Mouse (Mus musculus) thymus, postnatal 36 days (tissue): Measurements from ENCODE around the gene Psmc1.

Source experiments
- DNase-seq, 2 experiments: peaks; one replicate each; pipeline ENCODE4 v3.0.0; 2022; ENCODE audit warnings: mixed read lengths in 2 of 2

The Psmc1 gene

DNA sequence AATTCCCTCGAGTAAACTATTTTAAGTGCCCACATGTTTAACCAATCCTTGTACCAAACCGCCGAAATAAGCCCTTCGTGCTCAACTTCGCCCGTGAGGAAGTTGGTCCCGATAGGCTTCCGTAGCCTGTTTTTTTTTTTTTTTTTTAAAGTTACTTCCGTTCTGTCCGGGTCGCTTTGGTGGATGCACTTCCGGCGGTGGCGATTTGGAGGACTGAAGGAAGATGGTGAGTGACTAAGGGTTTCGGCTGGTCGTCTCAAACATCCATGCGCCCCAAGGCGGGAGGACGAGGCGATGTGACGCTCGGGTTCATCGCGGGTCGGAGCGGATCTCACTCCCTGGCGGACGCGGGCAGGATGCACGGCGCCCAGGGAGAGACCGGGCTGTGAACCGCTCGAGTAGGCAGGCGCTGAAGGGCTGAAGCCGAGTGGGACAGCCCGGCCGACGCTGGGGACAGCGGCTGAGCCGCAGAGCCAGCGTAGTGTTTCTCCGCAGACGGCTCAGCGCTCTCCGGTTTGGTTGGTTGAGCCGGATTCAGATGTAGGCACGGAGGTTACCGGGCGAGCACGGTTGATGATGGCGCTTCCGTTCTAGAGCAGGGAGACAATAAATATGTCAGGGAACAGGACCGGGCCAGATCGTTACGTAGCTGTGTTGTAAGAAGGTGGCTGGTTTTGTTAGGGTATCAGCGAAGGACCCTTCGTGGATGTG lies at the start of gene Psmc1:
Gene Psmc1 (plus strand): TSS at position 169 of the 711 bp plus-strand sequence.
- DNase-seq = peak; percentile 72 to 78

DNA sequence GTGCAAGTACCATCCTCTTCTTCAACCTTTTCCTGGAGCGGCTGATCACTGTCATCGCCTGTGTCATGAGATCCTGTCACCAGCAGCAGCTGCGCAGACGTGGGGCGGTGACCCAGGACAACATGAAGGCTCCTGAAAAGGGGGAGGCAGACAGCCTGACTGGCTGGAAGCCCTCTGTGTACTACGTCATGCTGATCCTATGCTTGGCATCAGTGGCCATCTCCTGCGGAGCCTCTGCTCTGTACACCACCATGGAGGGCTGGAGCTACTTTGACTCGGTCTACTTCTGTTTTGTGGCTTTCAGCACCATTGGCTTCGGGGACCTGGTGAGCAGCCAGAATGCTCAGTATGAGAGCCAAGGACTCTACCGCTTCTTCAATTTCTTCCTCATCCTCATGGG lies 48.9 kb upstream of the Psmc1 start:
- no peak for DNase-seq

DNA sequence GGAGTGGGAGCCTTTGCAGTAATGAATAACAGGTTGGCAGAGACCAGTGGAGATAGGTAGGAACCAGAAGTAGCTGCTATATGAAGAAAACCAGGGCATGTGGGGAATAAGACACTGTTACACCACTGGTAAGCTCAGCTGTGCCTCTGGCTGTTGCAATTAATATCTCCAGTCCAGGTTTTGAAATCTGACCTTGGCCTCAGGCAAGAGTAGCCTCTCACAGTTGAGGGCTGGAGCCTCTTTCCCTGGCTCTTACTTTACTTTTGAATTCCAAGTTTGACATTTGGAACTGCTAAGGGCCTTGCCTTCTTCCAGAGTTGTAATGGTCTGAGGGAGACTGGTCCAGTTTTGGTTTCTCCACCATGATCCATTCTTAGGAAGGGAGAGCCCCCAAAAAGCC lies 48.1 kb upstream of the Psmc1 start:
- no peak for DNase-seq

DNA sequence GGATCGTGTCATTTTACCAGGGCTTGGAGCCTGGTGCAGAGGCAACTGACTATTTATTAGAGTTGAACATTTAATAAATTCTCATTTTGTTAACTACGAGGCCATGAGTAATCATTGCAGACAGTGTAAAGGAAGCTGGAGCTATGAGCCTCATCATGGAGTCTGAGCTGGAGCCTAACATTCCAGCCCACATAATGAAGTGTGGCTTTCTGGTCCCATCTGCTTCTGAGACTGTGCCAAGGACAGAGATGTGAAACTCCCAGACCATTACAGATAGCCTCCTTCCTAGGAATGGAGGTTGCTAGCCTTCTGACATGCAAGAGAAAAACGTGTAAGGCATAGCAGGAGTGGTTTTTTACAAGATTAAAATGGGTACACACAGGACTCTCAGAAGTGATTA lies 47.4 kb upstream of the Psmc1 start:
- DNase-seq = no peak

DNA sequence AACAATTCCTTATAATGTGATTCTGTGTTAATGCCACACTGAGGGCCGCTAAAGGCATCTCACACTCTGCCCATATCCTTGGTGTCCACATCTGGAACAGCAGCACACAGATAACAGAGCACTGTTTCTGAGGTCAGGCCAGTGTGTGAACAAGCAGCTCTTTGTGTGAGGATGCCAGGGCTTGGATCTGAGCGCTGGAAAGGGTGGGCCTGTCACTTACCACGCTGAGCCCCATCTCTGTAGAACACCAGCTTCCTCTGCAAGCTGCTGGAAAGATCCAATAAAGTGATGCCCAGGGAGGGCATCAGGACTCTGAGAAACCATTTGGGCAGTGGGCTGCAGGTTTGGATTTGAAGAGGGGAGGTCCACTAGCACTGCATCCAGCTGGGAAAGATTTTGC lies 44.8 kb upstream of the Psmc1 start:
- DNase-seq = no peak

DNA sequence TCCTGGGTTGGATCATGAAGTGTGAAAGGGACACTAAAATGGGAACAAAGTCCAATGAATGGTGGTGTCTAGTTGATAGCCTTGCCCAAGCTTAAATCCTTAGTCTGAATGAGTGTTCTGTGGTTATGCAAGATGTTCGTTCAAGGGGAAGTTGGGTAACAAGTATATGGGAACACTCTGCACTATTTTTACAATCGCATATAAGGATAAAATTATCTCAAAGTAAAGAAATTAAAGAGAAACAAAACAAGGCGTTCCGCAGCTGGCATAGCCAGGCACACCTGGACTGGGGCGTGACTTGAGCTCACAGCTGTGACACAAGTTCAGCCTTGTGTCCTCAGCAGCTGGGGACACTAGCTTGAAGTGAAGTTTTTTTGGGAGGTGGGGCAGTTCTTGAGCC lies 42.5 kb upstream of the Psmc1 start:
- peak; percentile 36 to 51 for DNase-seq

DNA sequence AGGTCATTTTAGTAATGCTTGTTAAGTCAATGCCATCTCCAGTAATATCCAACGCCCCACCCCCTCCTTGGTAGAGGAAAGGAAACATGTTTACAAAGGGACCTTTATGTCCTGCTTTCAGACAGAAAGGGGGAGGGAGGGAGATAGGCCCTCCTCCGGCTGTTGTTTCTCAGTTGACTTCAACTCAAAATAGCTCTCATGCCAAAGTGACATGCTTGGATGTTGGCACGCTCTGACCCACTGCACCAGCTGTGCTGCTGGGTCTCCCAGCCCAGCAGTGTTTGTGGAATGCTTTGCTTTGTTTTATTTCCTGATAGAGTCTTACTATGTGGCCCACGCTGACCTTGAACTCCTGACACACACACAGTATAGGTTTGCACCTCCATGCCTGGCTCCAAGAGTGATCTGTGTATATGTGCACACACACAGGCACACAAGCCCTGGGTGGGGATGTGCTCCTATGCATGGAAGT lies 36.7 kb upstream of the Psmc1 start:
- DNase-seq = no peak

DNA sequence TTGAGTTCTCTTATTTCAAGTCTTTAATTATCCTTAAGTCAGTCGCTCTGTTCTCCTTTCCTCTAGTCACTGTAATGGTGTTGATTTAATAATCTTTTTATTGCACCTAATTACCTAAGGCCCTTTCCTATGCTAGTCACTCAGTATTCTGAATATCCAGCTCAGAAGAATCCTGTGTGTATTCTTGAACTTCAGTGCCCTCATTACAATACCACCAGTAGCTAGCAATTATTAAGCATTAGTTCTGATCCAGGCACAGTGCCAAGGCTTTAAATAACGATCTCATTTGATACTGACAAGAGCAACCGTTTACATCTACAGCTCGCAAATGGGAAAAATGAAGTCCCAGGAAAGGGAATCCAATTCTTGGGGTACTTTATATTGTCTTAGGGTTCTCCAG lies 34.2 kb upstream of the Psmc1 start:
- no peak for DNase-seq

DNA sequence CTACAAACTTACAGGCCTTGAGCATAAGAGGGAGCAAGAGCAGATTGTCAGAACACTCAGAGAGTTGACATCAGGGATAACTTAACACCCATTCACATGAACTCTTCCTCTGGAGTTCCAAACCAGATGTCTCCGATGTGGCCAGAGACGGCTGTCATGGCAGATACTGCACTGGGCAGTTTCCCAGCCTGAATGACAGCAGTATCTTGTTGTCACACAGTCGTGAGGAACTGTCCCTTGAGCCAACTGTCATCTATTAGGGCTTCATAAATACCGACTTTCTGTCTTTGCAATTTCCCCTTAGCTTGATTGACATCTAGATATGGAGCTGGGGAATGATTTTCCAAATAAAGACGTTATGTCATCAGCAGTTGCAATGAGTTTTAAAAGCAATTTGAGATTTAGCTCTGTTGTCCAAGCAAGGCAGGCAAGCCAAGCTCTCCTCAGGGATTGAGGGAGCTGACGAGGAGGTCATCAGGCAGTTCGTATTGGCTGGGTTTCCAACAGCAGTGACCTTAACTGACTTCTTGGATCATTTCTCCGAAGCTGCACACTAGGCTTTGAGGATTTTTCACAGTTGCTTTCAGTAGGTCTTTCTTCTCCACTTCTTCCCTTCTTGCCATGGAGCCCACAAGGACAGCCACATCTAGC lies 30.2 kb upstream of the Psmc1 start:
- DNase-seq = no peak

DNA sequence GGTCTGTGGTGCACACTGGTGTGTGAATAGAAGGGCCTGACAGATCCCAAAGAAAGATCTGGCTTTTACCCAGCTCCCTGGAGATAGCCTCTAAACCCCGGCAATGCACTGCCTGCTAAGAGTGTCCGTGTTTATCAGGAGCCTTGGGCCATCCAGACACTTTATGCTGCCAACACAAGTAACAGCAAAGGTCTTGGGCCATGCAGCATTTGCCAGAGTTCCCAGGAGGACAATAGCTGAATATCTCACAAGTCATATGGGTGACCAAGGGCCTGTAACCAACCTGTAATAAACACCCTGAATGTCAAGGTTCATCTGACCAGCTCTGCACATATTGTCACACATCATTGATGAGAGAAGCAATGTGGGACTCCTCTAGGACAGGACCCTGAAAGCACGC lies 21.9 kb upstream of the Psmc1 start:
- no peak for DNase-seq

DNA sequence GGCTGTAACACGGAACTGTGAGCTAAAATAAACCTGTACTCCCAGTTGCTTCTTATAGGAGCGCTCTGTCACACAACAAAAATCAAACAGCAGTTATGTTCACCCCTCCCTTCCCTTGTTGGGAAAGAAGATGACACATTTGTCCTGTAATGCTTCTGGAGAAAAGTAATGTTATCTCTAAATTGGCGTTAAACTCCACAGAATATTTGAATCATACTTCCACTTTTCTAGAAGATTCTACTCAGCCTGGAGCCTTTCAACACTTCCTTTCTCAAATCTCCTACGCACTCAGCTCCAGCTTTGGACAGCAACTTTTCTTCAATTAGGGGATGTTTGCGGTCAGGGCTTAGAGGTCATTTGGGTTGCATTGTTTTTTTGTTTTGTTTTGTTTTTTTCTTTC lies 20.7 kb upstream of the Psmc1 start:
- no peak for DNase-seq

DNA sequence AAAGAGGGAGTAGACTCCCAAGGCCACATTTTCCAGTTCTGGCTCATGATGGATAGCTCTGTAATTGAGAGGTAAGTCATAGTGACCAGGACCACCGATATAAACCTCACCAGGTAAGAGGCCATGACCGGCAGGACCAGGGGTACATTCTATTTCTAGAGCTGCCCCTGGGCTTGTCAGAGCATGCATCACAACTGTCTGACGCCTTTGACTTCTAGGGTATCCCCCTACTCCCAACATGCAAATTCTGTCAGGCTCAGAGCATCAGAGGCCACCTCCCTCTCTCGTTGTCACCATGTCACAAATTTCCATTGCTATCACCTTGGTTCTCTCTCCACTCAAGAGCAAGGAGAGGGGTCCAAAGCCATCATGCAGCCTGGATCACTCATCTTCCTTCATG lies 19.2 kb upstream of the Psmc1 start:
- DNase-seq = no peak

DNA sequence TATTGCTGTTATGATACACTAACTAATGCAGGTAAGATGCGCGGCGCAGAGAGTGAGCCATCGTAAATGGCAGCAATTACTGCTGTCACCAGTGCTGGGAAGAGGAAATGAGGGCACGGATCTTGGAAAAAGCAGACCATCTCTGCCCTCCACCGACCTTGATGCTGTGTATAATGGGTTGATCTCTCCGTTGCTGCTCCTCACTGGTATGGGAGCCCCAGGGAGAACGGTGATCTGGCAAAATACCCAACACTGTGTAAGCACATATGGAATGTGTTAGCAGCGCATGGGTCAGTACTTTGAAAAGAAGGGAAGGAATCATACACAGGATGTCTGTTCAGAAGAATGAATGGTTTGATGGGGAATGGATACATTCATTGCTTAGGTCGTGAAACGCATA lies 16.9 kb upstream of the Psmc1 start:
- no peak for DNase-seq

DNA sequence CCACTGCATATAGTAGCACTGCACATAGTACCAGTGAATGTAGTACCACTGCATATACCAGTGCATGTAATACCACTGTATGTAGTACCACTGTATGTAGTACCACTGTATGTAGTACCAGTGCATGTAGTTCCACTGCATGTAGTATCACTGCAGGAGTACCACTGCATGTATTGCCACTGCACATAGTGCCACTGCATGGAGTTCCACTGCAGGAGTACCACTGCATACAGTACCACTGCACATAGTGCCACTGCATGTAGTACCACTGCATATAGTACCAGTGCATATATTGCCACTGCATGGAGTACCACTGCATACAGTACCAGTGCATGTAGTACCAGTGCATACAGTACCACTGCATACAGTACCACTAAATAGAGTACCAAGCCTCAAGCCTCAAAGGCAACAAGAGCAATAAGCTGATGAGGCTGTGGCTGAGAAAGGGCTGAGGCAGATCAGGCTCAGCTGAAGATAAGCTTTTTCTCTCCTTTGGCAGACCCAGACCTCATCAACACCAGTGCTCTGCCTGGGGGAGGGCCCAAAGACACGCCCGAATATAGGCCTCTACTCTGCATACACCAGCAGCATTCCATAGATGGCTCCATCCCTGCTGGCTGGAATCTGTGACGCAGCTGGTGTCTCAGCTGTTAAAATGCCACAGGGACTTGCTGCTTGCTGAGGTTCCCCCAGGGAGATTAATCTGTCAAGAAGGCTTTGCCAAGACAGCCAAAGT lies 9.8 kb upstream of the Psmc1 start:
- no peak for DNase-seq

DNA sequence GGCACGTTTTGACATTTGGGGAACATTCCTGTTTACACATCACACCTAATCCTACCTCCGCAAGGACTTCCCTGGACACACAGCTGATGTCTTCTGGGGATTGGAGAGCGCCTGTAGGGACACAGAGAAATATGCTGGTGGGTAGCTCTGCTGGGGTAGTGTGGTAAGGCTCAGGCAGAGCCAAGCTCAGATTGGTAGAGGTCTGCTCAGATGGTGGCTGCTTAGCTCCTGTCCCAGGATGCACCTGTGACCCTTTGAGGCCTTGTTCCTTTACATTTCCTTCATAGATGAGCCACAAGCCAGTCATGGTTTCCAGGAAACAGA lies 9.3 kb upstream of the Psmc1 start:
- no peak for DNase-seq

DNA sequence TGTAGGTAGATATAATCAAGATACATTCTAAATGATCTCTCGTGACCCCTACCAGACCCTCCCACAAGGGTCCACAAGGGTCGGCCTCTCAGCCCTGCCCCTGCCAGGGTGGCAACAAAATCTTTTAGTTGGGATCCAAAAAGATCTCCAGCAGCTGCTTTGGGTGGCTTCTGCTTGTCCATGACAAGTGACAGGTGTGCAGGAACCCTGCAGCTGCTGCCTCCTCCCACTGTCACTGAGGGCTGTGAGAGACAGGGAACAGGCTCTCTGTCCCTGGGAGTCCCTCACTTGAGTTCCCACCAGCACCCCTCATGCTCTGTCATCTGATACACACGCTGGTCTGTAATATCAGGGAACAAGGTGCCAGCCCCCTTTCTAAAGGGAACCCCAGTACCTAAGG lies 8.3 kb upstream of the Psmc1 start:
- no peak for DNase-seq

DNA sequence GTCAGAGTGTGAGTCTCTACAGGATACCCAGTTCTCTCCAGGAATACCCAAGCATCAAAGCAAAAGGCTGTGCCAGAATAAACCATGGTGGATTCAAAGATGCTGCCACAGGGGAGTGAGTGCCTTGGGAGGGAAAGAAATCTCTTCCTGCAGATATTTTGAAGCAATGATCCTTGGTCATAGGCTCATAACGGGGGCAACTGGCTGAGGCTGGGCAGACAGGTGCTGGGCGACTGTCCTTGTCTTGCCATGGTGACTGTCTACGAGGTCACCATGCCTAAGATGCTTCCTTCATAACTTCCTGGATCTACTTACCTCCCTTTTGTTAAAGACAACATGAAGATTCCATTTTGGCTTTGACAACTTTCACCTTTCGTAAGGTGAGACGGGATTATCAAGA lies 5.4 kb upstream of the Psmc1 start:
- DNase-seq = no peak

DNA sequence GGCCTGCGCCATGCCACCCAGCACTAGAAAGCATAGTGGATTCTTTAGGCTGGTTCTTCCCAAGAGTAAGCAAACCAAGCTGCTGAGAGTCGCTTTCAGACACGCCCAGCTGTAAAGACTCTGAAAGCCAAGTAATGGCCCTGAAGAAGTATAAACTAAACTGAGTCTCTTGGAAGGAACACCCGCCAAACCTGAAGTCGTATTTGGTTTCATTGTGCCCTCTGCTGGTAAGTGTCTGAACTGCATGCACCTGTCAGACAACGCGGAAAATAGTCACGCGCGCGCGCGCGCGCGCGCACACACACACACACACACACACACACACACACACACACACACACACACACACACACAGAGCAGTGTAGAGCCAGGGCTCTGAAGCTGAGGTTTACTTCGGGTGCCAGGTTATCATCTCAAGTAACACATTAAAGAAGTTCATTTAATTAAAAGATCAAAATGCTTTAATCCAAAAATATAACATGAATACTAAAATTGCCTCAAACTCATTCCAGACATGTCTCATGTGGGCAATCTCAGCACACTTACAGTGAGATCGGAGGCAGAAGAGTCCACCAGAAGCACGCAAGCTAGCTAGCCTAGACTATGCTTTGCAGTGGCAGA lies 3.6 kb upstream of the Psmc1 start:
- peak; percentile 64 to 74 for DNase-seq

DNA sequence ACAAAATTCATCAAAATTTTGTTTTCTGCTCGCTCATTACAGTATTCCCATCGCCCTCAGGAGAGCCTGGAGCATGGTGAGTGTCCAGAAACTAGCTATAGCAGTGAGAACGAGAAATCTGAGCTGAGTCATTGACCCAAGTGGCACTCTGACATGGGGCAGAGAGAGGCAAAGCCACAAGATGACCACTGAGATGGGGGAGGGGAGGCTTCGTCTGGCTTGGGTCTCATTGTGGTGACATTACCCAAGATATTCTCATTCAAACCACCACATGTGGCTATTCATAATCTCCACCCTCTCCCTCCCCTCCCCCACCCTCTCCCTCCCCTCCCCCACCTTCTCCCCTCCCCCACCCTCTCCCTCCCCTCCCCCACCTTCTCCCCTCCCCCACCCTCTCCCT lies 2.5 kb upstream of the Psmc1 start:
- no peak for DNase-seq

DNA sequence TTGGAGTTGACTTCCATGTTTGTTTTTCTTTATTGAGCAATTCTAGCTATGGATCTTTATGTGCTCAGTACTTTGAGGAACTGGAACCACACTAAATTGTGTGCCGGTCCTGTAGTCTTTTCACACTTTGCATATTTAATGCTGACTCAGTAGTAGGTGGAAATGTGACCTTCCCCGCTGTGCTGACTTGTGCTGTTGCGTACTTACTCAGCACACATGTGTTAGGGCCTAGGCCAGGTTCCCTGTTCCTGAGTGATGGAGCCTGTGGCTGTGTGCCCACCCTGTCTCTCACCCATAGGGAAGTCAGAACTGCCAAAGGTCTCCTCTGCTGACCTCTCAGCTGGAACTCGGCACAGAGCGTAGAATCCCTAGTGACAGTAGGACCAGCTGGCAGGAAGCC lies 6.0 kb downstream of the Psmc1 start:
- DNase-seq = no peak

DNA sequence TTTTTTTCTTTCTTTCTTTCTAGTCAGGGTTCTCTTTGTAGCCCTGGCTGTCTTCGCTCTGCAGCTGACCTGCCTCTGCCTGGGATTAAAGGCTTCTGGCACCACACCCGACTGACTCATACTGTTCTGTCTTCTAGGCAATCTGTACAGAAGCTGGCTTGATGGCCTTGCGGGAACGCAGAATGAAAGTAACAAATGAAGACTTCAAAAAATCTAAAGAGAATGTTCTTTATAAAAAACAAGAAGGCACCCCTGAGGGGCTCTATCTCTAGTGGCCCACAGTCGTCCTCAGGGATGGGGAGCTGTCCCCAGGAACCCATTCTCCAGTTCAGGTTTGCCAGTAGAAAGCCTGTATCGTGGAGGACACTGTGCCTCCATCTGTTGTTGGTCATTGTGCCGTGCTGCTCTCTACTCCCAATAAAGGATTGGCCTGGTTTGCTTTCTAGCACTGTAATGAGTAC lies 13.0 kb downstream of the Psmc1 start:
- DNase-seq = no peak

DNA sequence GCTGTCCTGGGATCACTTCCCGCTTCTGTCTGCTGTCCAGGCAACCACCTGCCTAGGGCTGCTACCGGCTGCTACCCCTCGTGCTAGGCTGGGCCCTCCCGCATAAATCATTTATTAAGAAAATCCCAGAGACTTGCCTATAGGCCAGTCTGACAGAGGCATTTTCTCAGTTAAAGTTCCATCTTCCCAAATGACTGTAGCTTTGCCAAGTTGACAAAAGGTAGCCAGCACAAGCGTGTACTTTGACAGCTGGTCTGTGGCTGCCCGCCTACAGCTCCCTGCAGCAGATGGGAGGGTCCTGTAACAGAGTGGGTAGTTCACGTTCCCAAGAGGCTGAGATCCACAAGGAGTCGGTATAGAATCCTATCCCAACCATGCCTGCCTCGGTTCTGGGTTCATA lies 13.5 kb downstream of the Psmc1 start:
- no peak for DNase-seq

DNA sequence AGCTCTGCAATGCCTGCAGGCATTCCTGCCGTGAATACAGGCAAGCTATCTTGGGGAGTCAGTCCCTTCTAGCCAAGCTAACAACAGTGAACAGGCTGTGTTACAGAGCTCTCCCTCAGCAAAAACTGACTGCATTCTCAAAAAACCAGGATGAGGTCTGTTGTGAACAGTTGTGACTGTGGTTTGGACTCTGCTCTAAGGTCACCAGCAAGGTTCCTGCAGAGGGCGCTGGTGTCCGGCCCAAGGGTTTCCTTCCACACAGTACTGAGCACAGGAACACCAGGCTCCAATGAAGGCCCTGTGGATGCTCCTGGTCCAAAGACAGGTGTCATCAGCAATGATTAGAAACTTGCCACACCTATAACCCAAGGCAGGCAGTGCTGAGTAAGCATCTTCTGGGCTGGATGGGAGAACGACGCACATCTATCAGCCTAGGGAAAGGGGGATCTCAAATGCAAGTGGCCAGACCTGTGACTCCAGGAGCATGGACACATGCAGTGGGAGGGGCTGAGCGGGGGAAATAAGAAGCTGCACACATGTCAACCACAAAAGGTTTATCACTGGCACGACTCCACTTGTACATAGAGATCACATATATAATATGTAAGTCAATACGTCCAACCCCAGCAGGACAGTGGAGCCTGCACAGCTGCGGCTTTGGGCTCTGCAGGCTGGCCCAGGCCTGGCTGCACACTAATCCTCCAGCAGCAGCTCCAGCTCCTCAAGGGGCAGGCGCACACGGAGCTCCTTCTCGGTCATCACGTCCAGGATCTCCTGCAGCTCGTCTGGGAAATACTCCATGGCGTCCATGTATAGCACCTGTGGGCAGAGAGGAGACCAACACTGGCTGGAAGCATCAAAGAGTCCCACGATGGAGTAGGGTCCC lies 15.2 kb downstream of the Psmc1 start:
- no peak for DNase-seq
